Mouse (Mus musculus) hindbrain, embryonic 10.5 days (tissue): ENCODE measurements around the gene Ptprcap. TPM values are rescaled to one million over a fixed set of nuclear protein-coding genes. Genes with fewer than 3 reads are reported as not detected.

Source experiments
- DNase-seq: peaks from one replicate; pipeline ENCODE4 v3.0.0-alpha.2; 2017; ENCODE audit warnings: low spot score
- H3K27ac ChIP-seq: fragments of 300-500 bp; sonication (generic); 2 replicates; pipeline ENCODE4 v1.5.1; 2016; ENCODE audit warnings: mild to moderate bottlenecking, moderate library complexity
- H3K27me3 ChIP-seq: fragments of 300-500 bp; sonication (generic); 2 replicates; pipeline ENCODE4 v1.6.1; 2016; ENCODE audit warnings: mild to moderate bottlenecking; ENCODE audit not compliant: poor library complexity, insufficient read depth, severe bottlenecking
- H3K36me3 ChIP-seq: fragments of 300-500 bp; sonication (generic); 2 replicates; pipeline ENCODE4 v1.6.1; 2016; ENCODE audit warnings: mild to moderate bottlenecking, moderate library complexity
- H3K4me1 ChIP-seq: fragments of 300-500 bp; sonication (generic); replicated peaks from 2 replicates; pipeline ENCODE4 v1.6.1; 2016; ENCODE audit warnings: mild to moderate bottlenecking
- H3K4me3 ChIP-seq: fragments of 300-500 bp; sonication (generic); 2 replicates; pipeline ENCODE4 v1.5.1; 2016; ENCODE audit warnings: mild to moderate bottlenecking, moderate library complexity
- H3K9me3 ChIP-seq: fragments of 300-500 bp; sonication (generic); 2 replicates; pipeline ENCODE4 v1.6.1; 2016; ENCODE audit warnings: mild to moderate bottlenecking, moderate library complexity
- WGBS: fragments of 180-500 bp; shearing (Covaris S2); methylation state at CpG from one replicate; pipeline ENCODE4 v1.1.7; 2016; 5-methylcytosine and 5-hydroxymethylcytosine counted together
- polyA plus RNA-seq: library from polyadenylated mRNA; unstranded; fragments of >200 nt; fragmentation: Nextera tagmentation; extraction: Ambion mirVana; gene quantifications from 2 replicates; pipeline ENCODE4 v1.2.1, GENCODE M21; 2016

Gene Ptprcap
- polyA plus RNA-seq, result 0.51 and 0.76 TPM in 2 replicates

DNA sequence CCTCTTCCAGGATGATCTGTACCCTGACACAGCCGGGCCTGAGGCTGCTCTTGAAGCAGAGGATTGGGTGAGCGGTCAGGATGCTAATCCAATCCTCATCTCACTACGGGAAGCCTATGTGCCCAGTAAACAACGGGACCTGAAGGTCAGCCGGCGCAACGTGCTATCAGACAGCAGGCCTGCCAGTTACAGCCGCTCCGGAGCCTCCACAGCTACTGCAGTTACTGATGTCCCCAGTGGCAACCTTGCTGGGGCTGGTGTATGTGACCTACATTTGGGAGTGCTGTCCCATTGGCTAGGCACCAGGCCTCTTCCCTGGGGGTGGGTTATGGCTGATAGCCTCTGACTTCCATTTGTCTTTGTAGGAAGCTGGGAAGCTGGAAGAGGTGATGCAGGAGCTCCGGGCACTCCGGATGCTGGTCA is at the start of gene Ptprcap:
Gene Ptprcap (plus strand): TSS at position 373 of the 423 bp plus-strand sequence.
- Histone ChIP-seq H3K4me1 (peaks cover 38% of the 10 kb centered on the region), H3K27me3 (no peaks in the 10 kb centered on the region), H3K36me3 (peaks cover 76% of the 10 kb centered on the region), H3K27ac (0 out of 2 replicates have a peak within 1 kb of the TSS, but pooled peaks have one; percentile 0), H3K4me3 (no peak within 1 kb of the TSS), H3K9me3 (no peaks in the 10 kb centered on the region)
- DNase-seq, result no peak
- 80% methylated on average over 11 of the region's 11 CpGs for WGBS

GRCm38 (mm10) chr19:4103792-4104191 is 49.6 kb upstream of the Ptprcap start:
- no peak overlapping the region for H3K27ac ChIP-seq
- H3K4me3 ChIP-seq, result no peak overlapping the region
- H3K36me3 ChIP-seq, result no peaks in the 10 kb centered on the region
- peaks cover 35% of the 10 kb centered on the region for H3K4me1 ChIP-seq
- 77% methylated on average over 3 of the region's 3 CpGs for WGBS
- DNase-seq, result no peak
- H3K27me3 ChIP-seq, result peaks cover 50% of the 10 kb centered on the region
- no peaks in the 10 kb centered on the region for H3K9me3 ChIP-seq

DNA sequence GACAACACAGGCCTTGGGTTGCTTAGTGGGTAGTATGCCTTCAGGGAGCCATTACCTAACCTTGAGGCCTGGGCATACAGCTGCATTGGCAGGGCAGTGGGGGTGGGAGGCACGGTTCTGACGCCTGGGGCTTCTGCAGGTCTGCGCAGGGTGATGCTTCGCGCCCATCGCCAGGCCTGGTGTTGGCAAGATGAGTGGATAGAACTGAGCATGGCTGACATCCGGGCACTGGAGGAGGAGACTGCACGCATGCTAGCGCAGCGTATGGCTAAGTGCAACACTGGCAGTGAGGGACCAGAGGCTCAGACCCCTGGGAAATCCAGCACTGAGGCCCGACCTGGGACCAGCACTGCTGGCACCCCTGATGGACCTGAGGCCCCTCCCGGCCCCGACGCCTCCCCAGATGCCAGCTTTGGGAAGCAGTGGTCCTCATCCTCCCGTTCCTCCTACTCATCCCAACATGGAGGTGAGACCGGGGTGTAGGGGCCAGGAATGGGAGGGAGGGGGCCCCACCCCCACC is 48.7 kb upstream of the Ptprcap start:
- Histone ChIP-seq H3K27me3 (peaks cover 42% of the 10 kb centered on the region), H3K36me3 (no peaks in the 10 kb centered on the region; the same call in 1 of the 2 replicates), H3K4me1 (peaks cover 25% of the 10 kb centered on the region), H3K27ac (no peak overlapping the region), H3K9me3 (no peaks in the 10 kb centered on the region), H3K4me3 (no peak overlapping the region)
- 93% methylated on average over 16 of the region's 16 CpGs for WGBS
- DNase-seq, result no peak

GRCm38 (mm10) chr19:4106654-4107053 is 46.8 kb upstream of the Ptprcap start:
- peaks cover 23% of the 10 kb centered on the region for H3K27me3 ChIP-seq
- DNase-seq, result no peak
- H3K9me3 ChIP-seq, result no peaks in the 10 kb centered on the region
- no peak overlapping the region for H3K4me3 ChIP-seq
- H3K4me1 ChIP-seq, result peaks cover 11% of the 10 kb centered on the region
- H3K36me3 ChIP-seq, result peaks cover 7% of the 10 kb centered on the region
- H3K27ac ChIP-seq, result no peak overlapping the region
- WGBS, result 93% methylated on average over 14 of the region's 14 CpGs

- no peak overlapping the region for H3K4me3 ChIP-seq
- H3K27me3 ChIP-seq, result 0 out of 2 replicates have a peak, but pooled peaks cover 4% of the 10 kb centered on the region
- H3K27ac ChIP-seq, result no peak overlapping the region
- H3K36me3 ChIP-seq, result peaks cover 26% of the 10 kb centered on the region
- 86% methylated on average over 9 of the region's 9 CpGs for WGBS
- H3K9me3 ChIP-seq, result no peaks in the 10 kb centered on the region
- no peak for DNase-seq
- 0 out of 2 replicates have a peak, but pooled peaks cover 5% of the 10 kb centered on the region for H3K4me1 ChIP-seq
Measured at GRCm38 (mm10) chr19:4108535-4108934, 44.9 kb upstream of the Ptprcap start.

- H3K36me3 ChIP-seq, result peaks cover 63% of the 10 kb centered on the region
Measured at GRCm38 (mm10) chr19:4112063-4112960, 41.1 kb upstream of the Ptprcap start.

GRCm38 (mm10) chr19:4113186-4113805 is 40.1 kb upstream of the Ptprcap start:
- H3K9me3 ChIP-seq, result no peaks in the 10 kb centered on the region
- H3K4me1 ChIP-seq, result peaks cover 5% of the 10 kb centered on the region; the same call in 1 of the 2 replicates
- no peaks in the 10 kb centered on the region for H3K27me3 ChIP-seq
- DNase-seq, result no peak
- 86% methylated on average over 13 of the region's 13 CpGs for WGBS
- peaks cover 73% of the 10 kb centered on the region for H3K36me3 ChIP-seq
- no peak overlapping the region for H3K27ac ChIP-seq
- H3K4me3 ChIP-seq, result no peak overlapping the region

More at GRCm38 (mm10) chr19:4112063-4112960, 41.1 kb upstream of the Ptprcap start:
- H3K4me1 ChIP-seq, result peaks cover 5% of the 10 kb centered on the region; the same call in 1 of the 2 replicates
- WGBS, result 95% methylated on average over 26 of the region's 26 CpGs
- DNase-seq, result no peak
- H3K27ac ChIP-seq, result no peak overlapping the region
- no peak overlapping the region for H3K4me3 ChIP-seq
- no peaks in the 10 kb centered on the region for H3K27me3 ChIP-seq
- no peaks in the 10 kb centered on the region for H3K9me3 ChIP-seq

DNA sequence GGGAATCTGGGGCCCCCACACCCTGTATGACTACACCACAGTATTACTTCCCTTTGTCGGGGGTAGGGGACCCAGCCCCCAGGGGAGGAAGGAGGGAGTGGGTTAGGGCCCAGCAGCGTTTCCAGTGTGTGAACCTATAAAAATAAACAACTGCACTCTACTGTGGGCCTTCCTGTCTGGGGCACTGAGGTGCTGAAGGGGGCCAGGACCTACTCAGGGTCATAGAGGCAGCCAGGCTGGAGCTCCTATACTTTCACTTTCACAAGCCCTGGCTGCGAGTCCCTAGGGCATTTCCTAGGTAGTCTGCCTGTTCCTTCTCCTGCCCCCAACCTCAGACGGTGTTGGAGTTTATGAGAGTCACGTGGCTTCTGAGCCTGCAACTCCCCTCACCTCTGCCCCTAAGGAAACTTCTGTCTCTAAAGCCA is 39.6 kb upstream of the Ptprcap start:
- Histone ChIP-seq H3K36me3 (peaks cover 75% of the 10 kb centered on the region), H3K27me3 (no peaks in the 10 kb centered on the region), H3K4me3 (no peak overlapping the region), H3K4me1 (peaks cover 5% of the 10 kb centered on the region; the same call in 1 of the 2 replicates), H3K9me3 (no peaks in the 10 kb centered on the region), H3K27ac (no peak overlapping the region)
- 74% methylated on average over 5 of the region's 5 CpGs for WGBS
- no peak for DNase-seq

- no peak overlapping the region for H3K4me3 ChIP-seq
- peaks cover 75% of the 10 kb centered on the region for H3K36me3 ChIP-seq
- peaks cover 5% of the 10 kb centered on the region; the same call in 1 of the 2 replicates for H3K4me1 ChIP-seq
- 92% methylated on average over 10 of the region's 10 CpGs for whole genome bisulfite sequencing
- no peak for DNase-seq
- no peak overlapping the region; the same call in 1 of the 2 replicates for H3K27ac ChIP-seq
- H3K27me3 ChIP-seq, result no peaks in the 10 kb centered on the region
- no peaks in the 10 kb centered on the region for H3K9me3 ChIP-seq
Measured at GRCm38 (mm10) chr19:4114551-4114950, 38.9 kb upstream of the Ptprcap start.

DNA sequence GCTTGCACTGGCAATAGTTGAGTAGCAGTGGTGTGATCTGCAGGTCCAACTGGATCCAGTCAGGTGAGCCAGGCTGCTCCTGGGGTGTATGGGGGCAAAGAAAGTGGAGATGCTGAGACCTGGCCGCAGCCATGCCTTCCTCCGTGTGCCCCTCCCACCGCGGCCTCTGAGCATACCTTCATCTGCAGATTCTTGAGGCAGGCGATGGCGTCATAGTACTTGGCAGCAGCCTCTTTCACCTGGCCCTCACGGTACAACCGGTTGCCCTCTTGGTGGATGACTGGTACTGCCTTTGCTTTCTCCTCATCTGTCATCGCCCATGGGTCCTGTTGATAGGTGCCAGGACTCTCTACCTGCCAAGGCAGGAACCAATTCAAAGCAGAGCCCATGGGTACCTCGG is 38.3 kb upstream of the Ptprcap start:
- H3K4me1 ChIP-seq, result peaks cover 6% of the 10 kb centered on the region; the same call in 1 of the 2 replicates
- H3K9me3 ChIP-seq, result no peaks in the 10 kb centered on the region
- DNase-seq, result no peak
- H3K4me3 ChIP-seq, result no peak overlapping the region
- 96% methylated on average over 10 of the region's 10 CpGs for WGBS
- H3K27ac ChIP-seq, result no peak overlapping the region
- peaks cover 4% of the 10 kb centered on the region for H3K27me3 ChIP-seq
- peaks cover 75% of the 10 kb centered on the region for H3K36me3 ChIP-seq

DNA sequence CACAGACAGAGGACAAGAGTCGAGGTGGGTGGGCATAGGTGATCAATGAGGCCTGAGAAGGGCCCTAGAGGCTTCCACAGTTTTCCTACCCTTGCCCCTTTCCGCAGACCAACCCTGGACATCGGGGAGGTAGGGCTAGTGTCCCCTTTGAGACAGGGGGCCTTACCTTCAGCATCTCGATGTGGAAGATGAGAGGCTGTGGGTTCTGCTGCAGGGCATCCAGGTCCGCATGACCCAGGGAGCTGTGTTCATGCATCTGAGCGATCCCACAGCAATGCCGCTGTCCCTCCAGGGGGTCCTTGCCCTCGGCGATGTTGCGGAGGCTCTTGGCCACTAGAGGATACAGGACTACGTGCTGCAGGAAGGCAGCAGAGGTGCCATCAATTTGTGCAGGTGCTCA is 37.6 kb upstream of the Ptprcap start:
- H3K9me3 ChIP-seq, result no peaks in the 10 kb centered on the region
- no peak overlapping the region for H3K27ac ChIP-seq
- H3K27me3 ChIP-seq, result peaks cover 9% of the 10 kb centered on the region
- WGBS, result 85% methylated on average over 11 of the region's 11 CpGs
- no peak for DNase-seq
- peaks cover 8% of the 10 kb centered on the region for H3K4me1 ChIP-seq
- H3K36me3 ChIP-seq, result peaks cover 75% of the 10 kb centered on the region
- no peak overlapping the region for H3K4me3 ChIP-seq

GRCm38 (mm10) chr19:4117006-4117405 is 36.4 kb upstream of the Ptprcap start:
- H3K4me1 ChIP-seq, result peaks cover 11% of the 10 kb centered on the region
- H3K27ac ChIP-seq, result no peak overlapping the region
- peaks cover 9% of the 10 kb centered on the region for H3K27me3 ChIP-seq
- DNase-seq, result no peak
- WGBS, result 95% methylated on average over 7 of the region's 7 CpGs
- H3K9me3 ChIP-seq, result no peaks in the 10 kb centered on the region
- H3K4me3 ChIP-seq, result no peak overlapping the region
- H3K36me3 ChIP-seq, result peaks cover 65% of the 10 kb centered on the region
